Mouse (Mus musculus): ENCODE measurements around the gene Tsc2. TPM values are rescaled to one million over a fixed set of nuclear protein-coding genes. Genes with fewer than 3 reads are reported as not detected.

The Tsc2 gene
- 35.2 and 35.4 TPM in 2 replicates for total RNA-seq (2012; rRNA removed)
- total RNA-seq (2014; rRNA removed): 7.8 and 9.1 TPM in 2 replicates
- 54.4 and 69.8 TPM in 2 replicates for polyA plus RNA-seq (2012; ENCODE audit: insufficient read length, low read depth)

GRCm38 (mm10) chr17:24632167-24632812 is at the start of gene Tsc2, which contains the start of gene Nthl1:
Tsc2 (minus strand) TSS chr17:24632630.
Nthl1 (plus strand) TSS chr17:24632680.
- Histone ChIP-seq H3K4me1 (ENCODE audit: control insufficient read depth in 1 of 2, insufficient read depth in 2 of 2) (peaks cover 6 to 53% of the 10 kb centered on the region in 2 experiments; a peak in 3 of 4 replicates), H3K36me3 (replicated peaks in 1 of 2; ENCODE audit: control insufficient read depth in 1 of 2, insufficient read depth in 1 of 2, low read length in 1 of 2) (peaks cover 20 to 66% of the 10 kb centered on the region in 2 experiments), H3K27me3 (replicated peaks) (no peaks in the 10 kb centered on the region), H3K4me2 (ENCODE audit: insufficient read depth, low read depth, poor library complexity, severe bottlenecking) (peak within 1 kb of the TSS; percentile 83), H3K4me3 (replicated peaks in 1 of 3; ENCODE audit: low read depth in 2 of 3, low read length in 2 of 3, poor library complexity in 1 of 3) (peak within 1 kb of the TSS; percentile 61 to 83 (median 80)), H3K27ac (ENCODE audit: insufficient read depth, low read depth) (no peak within 1 kb of the TSS), H3K9me3 (replicated peaks; ENCODE audit: low read length) (no peaks in the 10 kb centered on the region), H3K9ac (ENCODE audit: insufficient read depth, low read depth) (peak within 1 kb of the TSS; percentile 79), H3K79me2 (replicated peaks; ENCODE audit: control insufficient read depth, extremely low read depth, insufficient read depth, poor library complexity, severe bottlenecking) (no peaks in the 10 kb centered on the region)
- peak; percentile 81 for DNase-seq (ENCODE audit: extremely low read depth)
- TF ChIP-seq USF1 (IDR thresholded peaks at IDR 0.05; ENCODE audit: low read depth, low read length): no peak
- TF ChIP-seq EP300 (IDR thresholded peaks at IDR 0.05; ENCODE audit: low read length): no peak
- peak; percentile 90; the same call in 1 of the 2 replicates for TF ChIP-seq KAT2A (IDR thresholded peaks at IDR 0.05; ENCODE audit: insufficient replicate concordance, low read length)
- TF ChIP-seq CTCF (conservative IDR thresholded peaks at IDR 0.05 in 1 of 2, IDR thresholded peaks at IDR 0.05 in 1 of 2; ENCODE audit: low read depth in 2 of 2, low read length in 2 of 2): no peak
- TF ChIP-seq MAFK (IDR thresholded peaks at IDR 0.05; ENCODE audit: insufficient replicate concordance, low read length): 0 out of 2 replicates have a peak, but pooled peaks have one; percentile 11
- TF ChIP-seq POLR2A (IDR thresholded peaks at IDR 0.05; ENCODE audit: low read depth, low read length): peak; percentile 88
- no peak for TF ChIP-seq USF2 (conservative IDR thresholded peaks at IDR 0.05; ENCODE audit: low read depth, low read length)
- peak; percentile 30; the same call in 1 of the 2 replicates for TF ChIP-seq POLR2AphosphoS2 (IDR thresholded peaks at IDR 0.05; ENCODE audit: low read depth, low read length)
- no peak for TF ChIP-seq PAX5 (IDR thresholded peaks at IDR 0.05; ENCODE audit: low read length)
- TF ChIP-seq ZNF384 (IDR thresholded peaks at IDR 0.05; ENCODE audit: low read depth, low read length): no peak
- no peak for TF ChIP-seq RAD21 (IDR thresholded peaks at IDR 0.05; ENCODE audit: low read depth, low read length)
- TF ChIP-seq JUND (conservative IDR thresholded peaks at IDR 0.05; ENCODE audit: low read depth, low read length): no peak
- peak; percentile 8; the same call in 1 of the 2 replicates for TF ChIP-seq CHD2 (IDR thresholded peaks at IDR 0.05; ENCODE audit: low read length)
- peak; percentile 95 for TF ChIP-seq MAZ (IDR thresholded peaks at IDR 0.05; ENCODE audit: low read depth, low read length)
- TF ChIP-seq GABPA (IDR thresholded peaks at IDR 0.05; ENCODE audit: insufficient replicate concordance, low read depth, low read length): peak; percentile 48; the same call in 1 of the 2 replicates
- TF ChIP-seq RCOR1 (conservative IDR thresholded peaks at IDR 0.05; ENCODE audit: low read depth, low read length): no peak
- no peak for TF ChIP-seq MAX (IDR thresholded peaks at IDR 0.05; ENCODE audit: low read length)
- TF ChIP-seq CHD1 (IDR thresholded peaks at IDR 0.05; ENCODE audit: low read depth, low read length): no peak
- peak; percentile 75 for TF ChIP-seq TCF12 (IDR thresholded peaks at IDR 0.05; ENCODE audit: low read depth, low read length)
- no peak for TF ChIP-seq UBTF (IDR thresholded peaks at IDR 0.05; ENCODE audit: low read depth, low read length)
- peak; percentile 73 for TF ChIP-seq NRF1 (IDR thresholded peaks at IDR 0.05; ENCODE audit: low read depth, low read length)
- 0 out of 2 replicates have a peak, but pooled peaks have one; percentile 32 for TF ChIP-seq MYC (IDR thresholded peaks at IDR 0.05; ENCODE audit: low read depth, low read length)
- TF ChIP-seq JUN (IDR thresholded peaks at IDR 0.05; ENCODE audit: insufficient read depth, low read depth, low read length): no peak
- TF ChIP-seq HCFC1 (IDR thresholded peaks at IDR 0.05; ENCODE audit: low read depth, low read length): peak; percentile 98
- TF ChIP-seq E2F4 (IDR thresholded peaks at IDR 0.05; ENCODE audit: insufficient replicate concordance, low read depth, low read length): no peak
- TF ChIP-seq MEF2A (IDR thresholded peaks at IDR 0.05; ENCODE audit: borderline replicate concordance, low read depth, low read length): no peak
- peak; percentile 85 for TF ChIP-seq ELF1 (IDR thresholded peaks at IDR 0.05; ENCODE audit: low read depth, low read length)
- TF ChIP-seq SIN3A (IDR thresholded peaks at IDR 0.05; ENCODE audit: low read length): peak; percentile 99
- peak; percentile 85 for TF ChIP-seq NELFE (IDR thresholded peaks at IDR 0.05; ENCODE audit: low read depth, low read length)
- TF ChIP-seq BHLHE40 (IDR thresholded peaks at IDR 0.05; ENCODE audit: low read depth, low read length): no peak
- TF ChIP-seq SMC3 (IDR thresholded peaks at IDR 0.05; ENCODE audit: low read depth, low read length): no peak
- TF ChIP-seq ZMIZ1 (IDR thresholded peaks at IDR 0.05; ENCODE audit: low read depth, low read length): no peak; the same call in 1 of the 2 replicates
- no peak for TF ChIP-seq ZC3H11A (IDR thresholded peaks at IDR 0.05; ENCODE audit: low read depth, low read length)
- no peak for TF ChIP-seq ZKSCAN1 (IDR thresholded peaks at IDR 0.05; ENCODE audit: borderline replicate concordance, low read depth, low read length)
- peak; percentile 87 for TF ChIP-seq MXI1 (IDR thresholded peaks at IDR 0.05; ENCODE audit: low read depth, low read length)
- TF ChIP-seq ETS1 (conservative IDR thresholded peaks at IDR 0.05; ENCODE audit: low read depth, low read length): no peak
- 0 out of 2 replicates have a peak, but pooled peaks have one; percentile 33 for TF ChIP-seq IRF4 (IDR thresholded peaks at IDR 0.05; ENCODE audit: low read depth, low read length)
- no peak for TF ChIP-seq TBP (conservative IDR thresholded peaks at IDR 0.05; ENCODE audit: low read depth, low read length)
- in situ Hi-C loops (cut with MboI; ENCODE audit: low pct_ligation_motif_present, low pct_unique_long_range_greater_than_20kb, low sequenced_read_pairs) (no loop called here), dilution Hi-C loops (cut with MboI; ENCODE audit: extremely low pct_ligation_motif_present, extremely low pct_unique_long_range_greater_than_20kb, low sequenced_read_pairs) (no loop called here)
